Mouse (Mus musculus) ES-Bruce4 (cell line): ENCODE results near the gene Tat. TPM values are rescaled to one million over a fixed set of nuclear protein-coding genes. Genes with fewer than 3 reads are reported as not detected.

Source experiments
- H3K27ac ChIP-seq: 2 replicates; pipeline ENCODE4 v1.5.1; 2012; ENCODE audit warnings: low read length, inconsistent platforms; ENCODE audit not compliant: insufficient read depth
- H3K27me3 ChIP-seq: 2 replicates; pipeline ENCODE4 v1.6.1; 2012; ENCODE audit warnings: mild to moderate bottlenecking, low read length, inconsistent platforms; ENCODE audit not compliant: control insufficient read depth, poor library complexity, insufficient read depth, severe bottlenecking
- H3K36me3 ChIP-seq: 2 replicates; pipeline ENCODE4 v1.6.1; 2012; ENCODE audit warnings: inconsistent platforms, mild to moderate bottlenecking, low read length, moderate library complexity; ENCODE audit not compliant: control insufficient read depth, poor library complexity, insufficient read depth, severe bottlenecking
- H3K4me1 ChIP-seq: one replicate; pipeline ENCODE4 v1.8.1; 2011; ENCODE audit warnings: low read length; ENCODE audit not compliant: control insufficient read depth, insufficient read depth
- H3K4me3 ChIP-seq: 2 replicates; pipeline ENCODE4 v1.5.1; 2011; ENCODE audit warnings: low read depth, mild to moderate bottlenecking, low read length
- H3K9ac ChIP-seq: 2 replicates; pipeline ENCODE4 v1.6.1; 2012; ENCODE audit warnings: low read depth, mild to moderate bottlenecking, inconsistent platforms; ENCODE audit not compliant: poor library complexity, severe bottlenecking
- H3K9me3 ChIP-seq: replicated peaks from 2 replicates; pipeline ENCODE4 v1.6.1; 2012; ENCODE audit warnings: mild to moderate bottlenecking, low read length, inconsistent platforms; ENCODE audit not compliant: control insufficient read depth, poor library complexity, insufficient read depth, severe bottlenecking
- CTCF ChIP-seq: IDR thresholded peaks from one replicate; pipeline ENCODE4 v1.8.1; 2011; ENCODE audit warnings: low read depth, low read length
- EP300 ChIP-seq: IDR thresholded peaks from 2 replicates; pipeline ENCODE4 v1.6.1; 2011; ENCODE audit warnings: low read depth, low read length; ENCODE audit not compliant: insufficient read depth
- POLR2A ChIP-seq: IDR thresholded peaks from one replicate; pipeline ENCODE4 v1.8.1; 2011; ENCODE audit warnings: low read length; ENCODE audit not compliant: insufficient read depth
- polyA plus RNA-seq: library from polyadenylated mRNA; stranded (reverse); fragments of >200 nt; gene quantifications from 2 replicates; pipeline ENCODE4 v1.2.4, GENCODE M21; 2011; ENCODE audit warnings: low read depth; ENCODE audit not compliant: missing spikeins, insufficient read depth, insufficient read length

Tat gene
- polyA plus RNA-seq, 1 experiment: not detected

DNA sequence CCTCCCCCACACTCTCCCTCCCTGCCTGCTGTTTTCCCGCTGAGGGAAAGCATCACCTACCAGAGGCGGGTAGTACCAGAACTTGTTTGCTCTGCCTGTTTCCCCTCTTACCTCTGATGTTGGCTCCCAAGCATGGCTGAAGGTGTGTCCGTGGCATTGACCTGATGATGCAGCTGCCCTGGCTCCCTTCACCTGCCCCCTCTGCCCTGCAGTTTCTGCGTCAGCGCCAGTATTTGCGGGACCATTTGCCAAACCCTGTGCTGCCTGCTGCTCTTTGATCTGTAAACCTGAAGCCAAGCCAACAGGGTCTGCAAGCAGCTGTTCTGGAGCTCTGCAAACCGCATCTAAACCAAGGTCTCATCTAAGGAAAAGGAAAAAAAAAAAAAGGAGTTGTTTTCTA, 3.9 kb upstream of the Tat start:
- H3K27ac ChIP-seq: no peak overlapping the region
- H3K4me3 ChIP-seq: no peak overlapping the region
- TF ChIP-seq CTCF (no peak), EP300 (no peak), POLR2A (no peak)
- H3K9ac ChIP-seq: no peak overlapping the region
- no peaks in the 10 kb centered on the region for H3K4me1 ChIP-seq
- H3K36me3 ChIP-seq: no peaks in the 10 kb centered on the region
- H3K9me3 ChIP-seq: peaks cover 3% of the 10 kb centered on the region; the same call in 1 of the 2 replicates
- no peaks in the 10 kb centered on the region; the same call in 1 of the 2 replicates for H3K27me3 ChIP-seq

DNA sequence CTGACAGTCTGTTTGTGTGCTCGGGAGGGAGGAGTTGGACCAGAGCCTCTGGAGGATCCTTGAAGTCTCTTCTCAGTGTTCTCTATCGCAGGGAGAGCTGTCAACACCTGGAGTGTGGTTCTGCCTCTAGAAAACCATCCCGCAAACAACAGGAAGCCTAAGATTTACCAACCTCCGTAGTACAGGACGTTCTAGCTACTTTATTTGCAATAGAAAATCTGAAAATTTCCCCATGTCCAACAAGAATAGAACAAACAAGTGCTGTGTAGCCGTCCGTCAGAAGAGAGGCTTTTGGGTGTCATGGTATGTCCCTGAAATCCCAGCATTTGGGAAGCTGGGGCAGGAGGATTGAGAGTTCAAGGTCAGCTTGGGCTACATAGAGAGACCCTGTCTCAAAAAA, 2.5 kb upstream of the Tat start:
- peaks cover 3% of the 10 kb centered on the region; the same call in 1 of the 2 replicates for H3K9me3 ChIP-seq
- no peak overlapping the region for H3K4me3 ChIP-seq
- H3K27me3 ChIP-seq: no peaks in the 10 kb centered on the region; the same call in 1 of the 2 replicates
- no peaks in the 10 kb centered on the region for H3K36me3 ChIP-seq
- H3K9ac ChIP-seq: no peak overlapping the region
- no peaks in the 10 kb centered on the region for H3K4me1 ChIP-seq
- TF ChIP-seq CTCF (no peak), POLR2A (no peak), EP300 (no peak)
- H3K27ac ChIP-seq: no peak overlapping the region

DNA sequence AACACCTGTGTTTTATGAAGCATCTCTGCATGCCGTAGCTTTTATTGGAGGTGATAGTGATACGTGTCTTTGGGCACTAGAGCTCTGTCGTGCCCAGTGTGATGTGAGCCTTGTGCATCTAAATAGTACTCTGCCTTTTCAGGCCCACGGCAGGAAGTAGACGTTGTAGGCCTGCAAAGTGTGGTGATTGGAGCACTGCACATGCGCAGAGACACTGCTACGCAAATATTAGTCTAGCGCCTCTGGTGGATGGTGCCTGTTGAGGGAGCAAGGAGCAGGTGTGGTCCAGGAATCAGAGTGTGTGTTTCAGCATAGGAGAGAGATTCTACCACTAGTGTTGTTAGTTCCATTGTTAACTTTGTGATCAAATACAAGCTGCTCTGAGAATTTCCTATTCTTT, 1.1 kb upstream of the Tat start:
- TF ChIP-seq CTCF (no peak), EP300 (no peak), POLR2A (no peak)
- Histone ChIP-seq H3K27ac (no peak overlapping the region), H3K4me3 (no peak overlapping the region), H3K27me3 (no peaks in the 10 kb centered on the region; the same call in 1 of the 2 replicates), H3K4me1 (no peaks in the 10 kb centered on the region), H3K9me3 (peaks cover 3% of the 10 kb centered on the region; the same call in 1 of the 2 replicates), H3K9ac (no peak overlapping the region), H3K36me3 (no peaks in the 10 kb centered on the region)

DNA sequence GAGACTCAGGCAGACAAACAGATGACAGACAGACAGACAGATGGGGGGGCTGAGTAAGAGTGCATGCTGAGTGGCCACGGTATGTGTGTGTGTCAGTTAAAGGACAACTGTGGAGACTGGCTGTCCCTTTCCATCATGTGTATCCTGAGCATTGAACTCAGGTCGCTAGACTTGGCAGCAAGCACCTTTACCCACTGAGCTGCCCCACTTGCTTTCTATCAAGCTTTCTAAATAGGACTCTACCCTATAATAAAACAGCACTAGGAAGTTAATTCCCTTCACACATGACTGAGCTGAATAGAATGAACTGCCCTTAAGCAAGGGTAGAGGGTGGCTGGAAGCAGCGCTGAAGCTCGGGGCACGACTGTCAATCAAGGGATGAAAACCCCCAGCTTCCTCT, 1.9 kb downstream of the Tat start:
- no peaks in the 10 kb centered on the region for H3K27me3 ChIP-seq
- no peak overlapping the region for H3K27ac ChIP-seq
- no peaks in the 10 kb centered on the region for H3K9me3 ChIP-seq
- TF ChIP-seq EP300: no peak
- no peak for TF ChIP-seq CTCF
- no peak for TF ChIP-seq POLR2A
- H3K4me1 ChIP-seq: no peaks in the 10 kb centered on the region
- no peaks in the 10 kb centered on the region for H3K36me3 ChIP-seq
- no peak overlapping the region for H3K9ac ChIP-seq
- H3K4me3 ChIP-seq: no peak overlapping the region

DNA sequence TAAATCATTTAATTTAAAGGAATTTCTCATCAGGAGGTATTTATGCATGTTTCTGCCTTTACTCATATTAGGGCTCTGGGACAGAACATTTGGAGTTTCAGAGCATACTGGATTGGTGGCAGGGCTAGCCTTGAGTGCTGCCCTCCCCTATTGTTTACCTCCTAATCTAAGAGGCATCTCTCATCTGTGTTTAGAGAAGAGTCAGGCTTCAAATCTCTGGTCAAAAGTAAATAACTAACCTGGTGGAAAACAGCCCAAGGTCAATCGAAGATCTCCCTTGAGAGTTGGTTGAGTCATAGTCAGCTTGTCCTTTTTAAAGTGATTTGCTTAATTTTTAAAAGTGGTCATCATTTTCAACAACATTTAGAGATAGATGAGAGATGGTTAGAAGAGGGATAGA, 2.7 kb downstream of the Tat start:
- Histone ChIP-seq H3K4me3 (no peak overlapping the region), H3K27ac (no peak overlapping the region), H3K4me1 (no peaks in the 10 kb centered on the region), H3K36me3 (no peaks in the 10 kb centered on the region), H3K27me3 (no peaks in the 10 kb centered on the region), H3K9me3 (no peaks in the 10 kb centered on the region), H3K9ac (no peak overlapping the region)
- TF ChIP-seq POLR2A (no peak), EP300 (no peak), CTCF (no peak)

DNA sequence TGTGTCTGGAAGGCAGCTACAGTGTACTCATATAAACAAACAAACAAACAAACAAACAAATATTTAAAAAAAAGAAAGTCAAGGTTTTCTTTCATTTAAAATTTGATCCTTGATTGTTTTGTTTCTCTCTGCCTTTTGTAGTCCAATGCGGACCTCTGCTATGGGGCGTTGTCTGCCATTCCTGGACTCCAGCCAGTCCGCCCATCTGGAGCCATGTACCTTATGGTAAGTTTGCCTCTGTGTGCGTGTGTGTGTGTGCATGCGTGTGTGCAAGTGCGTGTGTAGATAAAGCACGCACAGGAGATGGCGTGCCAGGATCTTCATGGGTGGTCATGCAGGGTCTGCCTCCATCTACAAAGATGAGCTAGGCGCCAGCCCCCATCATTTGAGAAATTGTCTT, 7.1 kb downstream of the Tat start:
- TF ChIP-seq CTCF: no peak
- TF ChIP-seq EP300: no peak
- no peak for TF ChIP-seq POLR2A
- H3K4me1 ChIP-seq: no peaks in the 10 kb centered on the region

More for the DNA sequence above, 7.1 kb downstream of the Tat start:
- H3K9me3 ChIP-seq: no peaks in the 10 kb centered on the region
- no peaks in the 10 kb centered on the region for H3K27me3 ChIP-seq
- no peaks in the 10 kb centered on the region for H3K36me3 ChIP-seq
- no peak overlapping the region for H3K27ac ChIP-seq
- no peak overlapping the region for H3K9ac ChIP-seq
- no peak overlapping the region for H3K4me3 ChIP-seq
